Mouse (Mus musculus): ENCODE data around the gene Cdkal1. TPM values are rescaled to one million over a fixed set of nuclear protein-coding genes. Genes with fewer than 3 reads are reported as not detected.

The Cdkal1 gene
- polyA plus RNA-seq, 1 experiment = 5.6 TPM

DNA sequence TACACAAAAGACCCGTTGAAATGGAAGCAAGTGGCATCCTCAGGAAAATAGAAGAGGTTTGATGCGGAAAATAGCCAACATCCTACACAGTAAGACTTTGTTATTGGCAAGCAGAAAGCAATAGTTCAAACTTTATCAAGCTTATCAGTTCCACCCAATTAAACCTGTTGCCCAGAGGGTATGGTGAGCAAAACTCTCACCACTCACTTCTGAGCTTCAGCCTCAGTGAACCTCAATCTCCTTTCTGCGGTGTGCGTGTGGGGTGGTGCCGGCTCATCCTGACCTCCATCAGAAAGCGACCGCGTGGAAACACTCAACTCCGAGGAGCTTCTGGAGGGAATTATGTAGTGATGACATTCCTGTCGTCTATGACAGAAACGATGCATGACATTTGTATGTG is 621.5 kb downstream of the Cdkal1 start:
- Histone ChIP-seq H3K79me2 (ENCODE audit: control insufficient read depth, insufficient read depth) (no peaks in the 10 kb centered on the region), H3K4me3 (no peak overlapping the region), H3K27me3 (ENCODE audit: control insufficient read depth, insufficient read depth, insufficient read length) (no peaks in the 10 kb centered on the region), H3K4me2 (ENCODE audit: low read depth) (no peak overlapping the region), H3ac (ENCODE audit: control insufficient read depth, insufficient read length) (no peak overlapping the region), H3K36me3 (ENCODE audit: control insufficient read depth, insufficient read depth) (no peaks in the 10 kb centered on the region)
- no peak for TF ChIP-seq POLR2AphosphoS2 (IDR thresholded peaks at IDR 0.05; ENCODE audit: insufficient read length, low read depth)
- no peak for TF ChIP-seq POLR2A (IDR thresholded peaks at IDR 0.05; ENCODE audit: insufficient read length, low read depth)
- no peak for TF ChIP-seq MYOD1 (IDR thresholded peaks at IDR 0.05; ENCODE audit: control insufficient read depth in 1 of 3, insufficient read length in 2 of 3, low read depth in 2 of 3)
- no peak for TF ChIP-seq E2F4 (IDR thresholded peaks at IDR 0.05; ENCODE audit: insufficient read depth)
- no peak for TF ChIP-seq USF1 (IDR thresholded peaks at IDR 0.05; ENCODE audit: low read depth)
- no peak for TF ChIP-seq CEBPB (IDR thresholded peaks at IDR 0.05; ENCODE audit: insufficient read depth, poor library complexity, severe bottlenecking)
- no peak for TF ChIP-seq TCF12 (IDR thresholded peaks at IDR 0.05; ENCODE audit: insufficient read depth, poor library complexity, severe bottlenecking)

DNA sequence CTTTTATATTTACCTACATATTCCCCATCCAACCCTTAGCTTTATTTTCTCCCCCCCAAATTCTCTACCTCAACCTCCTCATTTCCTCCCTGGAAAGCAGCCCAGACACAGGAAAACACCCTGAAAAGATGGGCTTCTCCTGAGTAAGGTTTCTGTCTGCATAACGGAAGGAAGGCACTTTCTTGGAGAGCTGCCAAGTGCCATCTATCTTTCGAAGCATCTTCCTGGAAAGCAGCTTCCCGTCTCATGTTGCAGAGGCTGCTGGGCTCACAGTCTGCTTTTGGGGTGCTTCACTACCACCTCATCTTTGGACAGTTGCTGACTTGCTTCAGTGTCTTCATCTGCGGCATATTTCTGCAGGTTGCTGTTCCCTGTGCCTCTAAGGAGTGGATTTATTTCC is 622.8 kb downstream of the Cdkal1 start:
- H3K36me3 ChIP-seq (ENCODE audit: control insufficient read depth, insufficient read depth) = no peaks in the 10 kb centered on the region
- TF ChIP-seq USF1 (IDR thresholded peaks at IDR 0.05; ENCODE audit: low read depth) = no peak
- TF ChIP-seq TCF12 (IDR thresholded peaks at IDR 0.05; ENCODE audit: insufficient read depth, poor library complexity, severe bottlenecking) = no peak
- no peak for TF ChIP-seq MYOG (IDR thresholded peaks at IDR 0.05; ENCODE audit: control insufficient read depth in 1 of 3, insufficient read depth in 1 of 3, insufficient read length in 2 of 3, low read depth in 2 of 3)
- no peak for TF ChIP-seq E2F4 (IDR thresholded peaks at IDR 0.05; ENCODE audit: insufficient read depth)
- TF ChIP-seq REST (IDR thresholded peaks at IDR 0.05; ENCODE audit: insufficient read depth, insufficient read length) = no peak
- TF ChIP-seq MYOD1 (IDR thresholded peaks at IDR 0.05; ENCODE audit: control insufficient read depth in 1 of 3, insufficient read length in 2 of 3, low read depth in 2 of 3) = no peak
- TF ChIP-seq POLR2AphosphoS2 (IDR thresholded peaks at IDR 0.05; ENCODE audit: insufficient read length, low read depth) = no peak
- TF ChIP-seq SRF (IDR thresholded peaks at IDR 0.05; ENCODE audit: control insufficient read depth, insufficient read length, low read depth) = no peak
- no peak for TF ChIP-seq MAX (IDR thresholded peaks at IDR 0.05; ENCODE audit: low read depth)
- TF ChIP-seq POLR2A (IDR thresholded peaks at IDR 0.05; ENCODE audit: insufficient read length, low read depth) = no peak
- TF ChIP-seq CEBPB (IDR thresholded peaks at IDR 0.05; ENCODE audit: insufficient read depth, poor library complexity, severe bottlenecking) = no peak
- no peak for TF ChIP-seq TCF3 (IDR thresholded peaks at IDR 0.05; ENCODE audit: insufficient read length, low read depth)
- H3K79me2 ChIP-seq (ENCODE audit: control insufficient read depth, insufficient read depth) = no peaks in the 10 kb centered on the region
- no peak overlapping the region for H3K4me2 ChIP-seq (ENCODE audit: low read depth)
- H3K27me3 ChIP-seq (ENCODE audit: control insufficient read depth, insufficient read depth, insufficient read length) = no peaks in the 10 kb centered on the region
- H3K4me3 ChIP-seq = no peak overlapping the region
- no peak overlapping the region for H3ac ChIP-seq (ENCODE audit: control insufficient read depth, insufficient read length)

DNA sequence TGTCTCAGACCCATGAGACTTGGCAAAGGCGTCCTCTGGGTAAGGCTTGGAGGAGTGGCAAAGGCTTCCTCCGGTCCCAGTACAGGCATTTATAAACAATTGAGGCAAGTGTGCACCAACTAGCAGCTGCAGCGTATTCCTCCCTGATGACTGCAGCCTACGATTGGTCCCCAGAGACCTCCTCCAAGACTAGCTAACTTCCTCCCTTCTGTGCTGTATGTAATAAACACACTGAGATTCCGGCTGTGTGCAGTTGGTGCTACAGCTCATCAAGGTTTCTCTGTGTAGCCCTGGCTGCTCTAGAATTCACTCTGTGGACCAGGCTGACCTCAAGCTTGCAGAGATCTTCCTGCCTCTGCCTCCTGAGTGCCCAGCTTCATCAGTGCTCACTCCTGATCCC is 630.7 kb downstream of the Cdkal1 start:
- H3K4me2 ChIP-seq (ENCODE audit: low read depth) = no peak overlapping the region
- no peak for TF ChIP-seq POLR2A (IDR thresholded peaks at IDR 0.05; ENCODE audit: insufficient read length, low read depth)
- TF ChIP-seq TCF3 (IDR thresholded peaks at IDR 0.05; ENCODE audit: insufficient read length, low read depth) = no peak
- TF ChIP-seq MAX (IDR thresholded peaks at IDR 0.05; ENCODE audit: low read depth) = no peak
- no peak for TF ChIP-seq MYOD1 (IDR thresholded peaks at IDR 0.05; ENCODE audit: control insufficient read depth in 1 of 3, insufficient read length in 2 of 3, low read depth in 2 of 3)
- no peak for TF ChIP-seq SRF (IDR thresholded peaks at IDR 0.05; ENCODE audit: control insufficient read depth, insufficient read length, low read depth)
- TF ChIP-seq MYOG (IDR thresholded peaks at IDR 0.05; ENCODE audit: control insufficient read depth in 1 of 3, insufficient read depth in 1 of 3, insufficient read length in 2 of 3, low read depth in 2 of 3) = no peak
- no peak for TF ChIP-seq USF1 (IDR thresholded peaks at IDR 0.05; ENCODE audit: low read depth)
- no peak for TF ChIP-seq TCF12 (IDR thresholded peaks at IDR 0.05; ENCODE audit: insufficient read depth, poor library complexity, severe bottlenecking)
- no peak for TF ChIP-seq REST (IDR thresholded peaks at IDR 0.05; ENCODE audit: insufficient read depth, insufficient read length)
- TF ChIP-seq CEBPB (IDR thresholded peaks at IDR 0.05; ENCODE audit: insufficient read depth, poor library complexity, severe bottlenecking) = no peak
- no peak for TF ChIP-seq E2F4 (IDR thresholded peaks at IDR 0.05; ENCODE audit: insufficient read depth)
- TF ChIP-seq POLR2AphosphoS2 (IDR thresholded peaks at IDR 0.05; ENCODE audit: insufficient read length, low read depth) = no peak

DNA sequence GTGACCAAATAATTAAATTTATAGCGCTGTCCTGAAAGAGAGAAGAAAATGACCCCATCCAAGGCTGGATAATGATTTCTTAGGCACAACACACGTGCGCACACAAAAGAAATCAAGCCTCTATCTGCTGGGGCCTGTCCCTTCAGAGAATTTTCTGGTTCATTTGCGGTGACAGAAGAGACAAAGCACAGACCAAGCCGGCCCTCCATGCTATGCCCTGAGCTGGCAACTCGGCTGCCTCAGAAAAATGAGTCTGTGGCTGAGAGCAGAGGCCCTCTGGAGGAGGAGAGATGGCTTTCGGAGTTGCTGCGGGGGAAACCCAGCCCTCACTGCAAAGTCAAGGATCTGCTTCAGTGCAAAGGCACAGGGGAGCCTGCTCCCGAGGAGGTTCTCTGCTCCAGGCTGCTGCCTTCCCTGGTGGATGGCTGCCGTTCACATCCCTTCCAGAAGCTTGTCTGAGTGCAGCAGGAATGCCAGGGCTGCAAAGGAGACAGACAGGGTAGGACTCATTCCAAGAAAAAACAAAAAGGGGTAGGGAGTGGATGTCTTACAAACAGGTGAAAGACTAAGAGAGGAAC is 633.1 kb downstream of the Cdkal1 start:
- H3ac ChIP-seq (ENCODE audit: control insufficient read depth, insufficient read length) = no peak overlapping the region
- no peak for TF ChIP-seq USF1 (IDR thresholded peaks at IDR 0.05; ENCODE audit: low read depth)
- no peak for TF ChIP-seq CEBPB (IDR thresholded peaks at IDR 0.05; ENCODE audit: insufficient read depth, poor library complexity, severe bottlenecking)
- no peak for TF ChIP-seq POLR2AphosphoS2 (IDR thresholded peaks at IDR 0.05; ENCODE audit: insufficient read length, low read depth)
- TF ChIP-seq POLR2A (IDR thresholded peaks at IDR 0.05; ENCODE audit: insufficient read length, low read depth) = no peak
- TF ChIP-seq TCF12 (IDR thresholded peaks at IDR 0.05; ENCODE audit: insufficient read depth, poor library complexity, severe bottlenecking) = no peak
- no peak for TF ChIP-seq E2F4 (IDR thresholded peaks at IDR 0.05; ENCODE audit: insufficient read depth)
- TF ChIP-seq MYOD1 (IDR thresholded peaks at IDR 0.05; ENCODE audit: control insufficient read depth in 1 of 3, insufficient read length in 2 of 3, low read depth in 2 of 3) = no peak
- TF ChIP-seq SRF (IDR thresholded peaks at IDR 0.05; ENCODE audit: control insufficient read depth, insufficient read length, low read depth) = no peak
- no peak overlapping the region for H3K4me3 ChIP-seq
- no peaks in the 10 kb centered on the region for H3K27me3 ChIP-seq (ENCODE audit: control insufficient read depth, insufficient read depth, insufficient read length)
- H3K79me2 ChIP-seq (ENCODE audit: control insufficient read depth, insufficient read depth) = no peaks in the 10 kb centered on the region
- H3K4me2 ChIP-seq (ENCODE audit: low read depth) = no peak overlapping the region
- no peaks in the 10 kb centered on the region for H3K36me3 ChIP-seq (ENCODE audit: control insufficient read depth, insufficient read depth)

More for the DNA sequence above, 630.7 kb downstream of the Cdkal1 start:
- no peak overlapping the region for H3ac ChIP-seq (ENCODE audit: control insufficient read depth, insufficient read length)
- no peaks in the 10 kb centered on the region for H3K27me3 ChIP-seq (ENCODE audit: control insufficient read depth, insufficient read depth, insufficient read length)
- H3K36me3 ChIP-seq (ENCODE audit: control insufficient read depth, insufficient read depth) = no peaks in the 10 kb centered on the region
- H3K4me3 ChIP-seq = no peak overlapping the region
- H3K79me2 ChIP-seq (ENCODE audit: control insufficient read depth, insufficient read depth) = no peaks in the 10 kb centered on the region

DNA sequence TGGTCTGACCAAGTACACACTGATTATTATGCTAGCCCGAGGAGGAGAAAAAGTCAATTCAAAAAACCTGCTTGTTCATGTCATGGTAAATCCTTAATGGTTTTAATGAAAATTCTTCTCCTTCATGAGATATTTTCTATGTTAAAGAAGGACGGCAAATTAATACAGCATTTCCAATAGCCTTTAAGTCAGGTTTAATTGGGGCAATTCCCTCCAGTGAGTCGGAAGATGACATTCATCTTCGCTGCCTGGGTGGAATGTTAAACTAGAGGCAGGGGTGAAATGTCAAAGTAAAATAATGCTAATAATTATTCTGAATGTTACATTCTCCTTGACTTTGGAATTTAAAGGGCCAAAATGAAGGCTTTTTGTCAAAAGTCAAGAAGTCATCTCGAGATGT is 633.8 kb downstream of the Cdkal1 start:
- Histone ChIP-seq H3K36me3 (ENCODE audit: control insufficient read depth, insufficient read depth) (no peaks in the 10 kb centered on the region), H3K4me2 (ENCODE audit: low read depth) (no peak overlapping the region), H3K4me3 (no peak overlapping the region), H3ac (ENCODE audit: control insufficient read depth, insufficient read length) (no peak overlapping the region), H3K79me2 (ENCODE audit: control insufficient read depth, insufficient read depth) (no peaks in the 10 kb centered on the region), H3K27me3 (ENCODE audit: control insufficient read depth, insufficient read depth, insufficient read length) (no peaks in the 10 kb centered on the region)
- TF ChIP-seq TCF3 (IDR thresholded peaks at IDR 0.05; ENCODE audit: insufficient read length, low read depth) (no peak), REST (IDR thresholded peaks at IDR 0.05; ENCODE audit: insufficient read depth, insufficient read length) (no peak), MYOD1 (IDR thresholded peaks at IDR 0.05; ENCODE audit: control insufficient read depth in 1 of 3, insufficient read length in 2 of 3, low read depth in 2 of 3) (no peak), MYOG (IDR thresholded peaks at IDR 0.05; ENCODE audit: control insufficient read depth in 1 of 3, insufficient read depth in 1 of 3, insufficient read length in 2 of 3, low read depth in 2 of 3) (no peak), MAX (IDR thresholded peaks at IDR 0.05; ENCODE audit: low read depth) (no peak), CEBPB (IDR thresholded peaks at IDR 0.05; ENCODE audit: insufficient read depth, poor library complexity, severe bottlenecking) (no peak), POLR2AphosphoS2 (IDR thresholded peaks at IDR 0.05; ENCODE audit: insufficient read length, low read depth) (no peak), TCF12 (IDR thresholded peaks at IDR 0.05; ENCODE audit: insufficient read depth, poor library complexity, severe bottlenecking) (no peak), POLR2A (IDR thresholded peaks at IDR 0.05; ENCODE audit: insufficient read length, low read depth) (no peak), USF1 (IDR thresholded peaks at IDR 0.05; ENCODE audit: low read depth) (no peak), SRF (IDR thresholded peaks at IDR 0.05; ENCODE audit: control insufficient read depth, insufficient read length, low read depth) (no peak), E2F4 (IDR thresholded peaks at IDR 0.05; ENCODE audit: insufficient read depth) (no peak)

Data from myocyte (in vitro differentiated cells).